Mouse (Mus musculus) liver, embryonic 13.5 days (tissue): Measurements from ENCODE around the gene Dact3. TPM values are rescaled to one million over a fixed set of nuclear protein-coding genes. Genes with fewer than 3 reads are reported as not detected.

Experiments
- ATAC-seq: fragments of 200-750 bp; cut with Nextera tagmentation; 2 replicates; pipeline ENCODE4 v1.8.0; 2017; ENCODE audit warnings: low read depth, mild to moderate bottlenecking, moderate number of reproducible peaks, moderate library complexity
- DNase-seq: peaks from one replicate; pipeline ENCODE4 v3.0.0; 2022
- H3K27ac ChIP-seq: fragments of 300-500 bp; sonication (generic); 2 replicates; pipeline ENCODE4 v1.5.1; 2015; ENCODE audit warnings: moderate library complexity, mild to moderate bottlenecking, inconsistent platforms
- H3K27me3 ChIP-seq: fragments of 300-500 bp; sonication (generic); 2 replicates; pipeline ENCODE4 v1.6.1; 2015; ENCODE audit warnings: mild to moderate bottlenecking, inconsistent platforms
- H3K36me3 ChIP-seq: fragments of 300-500 bp; sonication (generic); 2 replicates; pipeline ENCODE4 v1.6.1; 2015; ENCODE audit warnings: mild to moderate bottlenecking, inconsistent platforms
- H3K4me1 ChIP-seq: fragments of 300-500 bp; sonication (generic); replicated peaks from 2 replicates; pipeline ENCODE4 v1.6.1; 2015; ENCODE audit warnings: inconsistent platforms
- H3K4me2 ChIP-seq: fragments of 300-500 bp; sonication (generic); 2 replicates; pipeline ENCODE4 v1.6.1; 2015; ENCODE audit warnings: inconsistent platforms, mild to moderate bottlenecking, moderate library complexity
- H3K4me3 ChIP-seq: fragments of 300-500 bp; sonication (generic); replicated peaks from 2 replicates; pipeline ENCODE4 v1.5.1; 2015; ENCODE audit warnings: mild to moderate bottlenecking, inconsistent platforms
- H3K9ac ChIP-seq: fragments of 300-500 bp; sonication (generic); 2 replicates; pipeline ENCODE4 v1.6.1; 2015; ENCODE audit warnings: mild to moderate bottlenecking, inconsistent platforms
- H3K9me3 ChIP-seq: fragments of 300-500 bp; sonication (generic); replicated peaks from 2 replicates; pipeline ENCODE4 v1.6.1; 2016; ENCODE audit warnings: inconsistent platforms
- WGBS: fragments of 180-500 bp; shearing (Covaris S2); methylation state at CpG from one replicate; pipeline ENCODE4 v1.1.7; 2015; ENCODE audit not compliant: insufficient replicate concordance; 5-methylcytosine and 5-hydroxymethylcytosine counted together
- polyA plus RNA-seq: library from polyadenylated mRNA; unstranded; fragments of >200 nt; fragmentation: Nextera tagmentation; extraction: Ambion mirVana; gene quantifications from 2 replicates; pipeline ENCODE4 v1.2.1, GENCODE M21; 2015

Dact3 gene
- polyA plus RNA-seq, 1 experiment from 2014 or later, result 0.17 TPM

- H3K36me3 ChIP-seq, result peaks cover 67% of the 10 kb centered on the region
- whole genome bisulfite sequencing, result 77% methylated on average over 30 of the region's 30 CpGs
- no peak for DNase-seq
Observed at GRCm38 (mm10) chr7:16916342-16917265, 41.5 kb downstream of the Dact3 start.

GRCm38 (mm10) chr7:16917447-16917846 lies 42.3 kb downstream of the Dact3 start:
- ATAC-seq (no peak), DNase-seq (no peak)
- no peaks in the 10 kb centered on the region for H3K27me3 ChIP-seq
- H3K4me3 ChIP-seq, result no peak overlapping the region
- no peak overlapping the region for H3K4me2 ChIP-seq
- H3K9me3 ChIP-seq, result no peaks in the 10 kb centered on the region
- peaks cover 46% of the 10 kb centered on the region for H3K4me1 ChIP-seq
- H3K27ac ChIP-seq, result no peak overlapping the region
- 84% methylated on average over 11 of the region's 11 CpGs for WGBS
- H3K9ac ChIP-seq, result no peak overlapping the region
- H3K36me3 ChIP-seq, result peaks cover 73% of the 10 kb centered on the region

More at GRCm38 (mm10) chr7:16916342-16917265, 41.5 kb downstream of the Dact3 start:
- no peaks in the 10 kb centered on the region for H3K9me3 ChIP-seq
- H3K27ac ChIP-seq, result no peak overlapping the region
- no peak overlapping the region for H3K4me3 ChIP-seq
- no peak for ATAC-seq
- peaks cover 37% of the 10 kb centered on the region for H3K4me1 ChIP-seq
- H3K4me2 ChIP-seq, result no peak overlapping the region
- H3K27me3 ChIP-seq, result no peaks in the 10 kb centered on the region
- H3K9ac ChIP-seq, result no peak overlapping the region

GRCm38 (mm10) chr7:16918014-16918413 lies 42.9 kb downstream of the Dact3 start:
- Histone ChIP-seq H3K4me2 (no peak overlapping the region), H3K9ac (no peak overlapping the region), H3K27ac (no peak overlapping the region), H3K27me3 (no peaks in the 10 kb centered on the region), H3K4me1 (peaks cover 51% of the 10 kb centered on the region), H3K9me3 (no peaks in the 10 kb centered on the region), H3K4me3 (no peak overlapping the region), H3K36me3 (peaks cover 73% of the 10 kb centered on the region)
- no peak for ATAC-seq
- no peak for DNase-seq
- WGBS, result 90% methylated on average over 9 of the region's 9 CpGs

- H3K27ac ChIP-seq, result no peak overlapping the region
- peaks cover 73% of the 10 kb centered on the region for H3K36me3 ChIP-seq
- no peak overlapping the region for H3K4me2 ChIP-seq
- WGBS, result 84% methylated on average over 3 of the region's 3 CpGs
- no peaks in the 10 kb centered on the region for H3K9me3 ChIP-seq
- peaks cover 53% of the 10 kb centered on the region for H3K4me1 ChIP-seq
- no peak for ATAC-seq
- H3K27me3 ChIP-seq, result no peaks in the 10 kb centered on the region
- DNase-seq, result no peak
- no peak overlapping the region for H3K4me3 ChIP-seq
- no peak overlapping the region for H3K9ac ChIP-seq
Observed at GRCm38 (mm10) chr7:16918670-16919069, 43.6 kb downstream of the Dact3 start.

- Histone ChIP-seq H3K4me2 (no peak overlapping the region), H3K27ac (peak overlapping the region; percentile 6; the same call in 1 of the 2 replicates), H3K27me3 (no peaks in the 10 kb centered on the region), H3K36me3 (peaks cover 68% of the 10 kb centered on the region), H3K4me3 (no peak overlapping the region), H3K9ac (no peak overlapping the region), H3K9me3 (no peaks in the 10 kb centered on the region), H3K4me1 (peaks cover 54% of the 10 kb centered on the region)
- no peak for DNase-seq
- peak; percentile 13; the same call in 1 of the 2 replicates for ATAC-seq
- 52% methylated on average over 13 of the region's 13 CpGs for WGBS
Observed at GRCm38 (mm10) chr7:16919395-16920149, 44.5 kb downstream of the Dact3 start.

GRCm38 (mm10) chr7:16920150-16920579 lies 45.0 kb downstream of the Dact3 start:
- Histone ChIP-seq H3K4me2 (no peak overlapping the region), H3K9me3 (no peaks in the 10 kb centered on the region), H3K4me1 (peaks cover 60% of the 10 kb centered on the region), H3K27ac (peak overlapping the region; percentile 6; the same call in 1 of the 2 replicates), H3K36me3 (peaks cover 62% of the 10 kb centered on the region), H3K4me3 (no peak overlapping the region), H3K9ac (no peak overlapping the region), H3K27me3 (no peaks in the 10 kb centered on the region)
- no peak for DNase-seq
- ATAC-seq, result no peak
- WGBS, result 86% methylated on average over 7 of the region's 7 CpGs

GRCm38 (mm10) chr7:16920818-16921791 lies 46.0 kb downstream of the Dact3 start:
- H3K4me2 ChIP-seq, result peak overlapping the region; percentile 92

GRCm38 (mm10) chr7:16921881-16922335 lies 46.8 kb downstream of the Dact3 start:
- DNase-seq (no peak), ATAC-seq (no peak)
- Histone ChIP-seq H3K27ac (peak overlapping the region; percentile 94), H3K4me2 (peak overlapping the region; percentile 92), H3K36me3 (peaks cover 46% of the 10 kb centered on the region), H3K9ac (peak overlapping the region; percentile 99), H3K4me1 (peaks cover 61% of the 10 kb centered on the region), H3K9me3 (no peaks in the 10 kb centered on the region), H3K27me3 (no peaks in the 10 kb centered on the region), H3K4me3 (peak overlapping the region; percentile 96)
- WGBS, result 8% methylated on average over 6 of the region's 6 CpGs

More at GRCm38 (mm10) chr7:16920818-16921791, 46.0 kb downstream of the Dact3 start:
- peaks cover 54% of the 10 kb centered on the region for H3K36me3 ChIP-seq
- no peak for DNase-seq
- peak overlapping the region; percentile 96 for H3K4me3 ChIP-seq
- peak overlapping the region; percentile 94 for H3K27ac ChIP-seq
- H3K27me3 ChIP-seq, result no peaks in the 10 kb centered on the region
- peaks cover 61% of the 10 kb centered on the region for H3K4me1 ChIP-seq
- ATAC-seq, result no peak
- 71% methylated on average over 21 of the region's 21 CpGs for WGBS
- peak overlapping the region; percentile 99 for H3K9ac ChIP-seq
- no peaks in the 10 kb centered on the region for H3K9me3 ChIP-seq

GRCm38 (mm10) chr7:16922360-16922973 lies 47.4 kb downstream of the Dact3 start:
- peak; percentile 49 for DNase-seq
- H3K4me1 ChIP-seq, result peaks cover 61% of the 10 kb centered on the region
- WGBS, result 36% methylated on average over 10 of the region's 10 CpGs
- no peaks in the 10 kb centered on the region for H3K9me3 ChIP-seq
- ATAC-seq, result no peak
- H3K9ac ChIP-seq, result peak overlapping the region; percentile 99
- peak overlapping the region; percentile 94 for H3K27ac ChIP-seq
- H3K4me2 ChIP-seq, result peak overlapping the region; percentile 92
- peak overlapping the region; percentile 96 for H3K4me3 ChIP-seq
- H3K36me3 ChIP-seq, result peaks cover 40% of the 10 kb centered on the region
- no peaks in the 10 kb centered on the region for H3K27me3 ChIP-seq
